Mouse (Mus musculus): Measurements from ENCODE around the gene Nsmce3. TPM values are rescaled to one million over a fixed set of nuclear protein-coding genes. Genes with fewer than 3 reads are reported as not detected.

Gene Nsmce3
- polyA plus RNA-seq, 1 experiment from 2014 or later = 13.5 TPM

- no peak overlapping the region for H3K27ac ChIP-seq (replicated peaks; ENCODE audit: low read depth, low read length)
- ATAC-seq (replicated peaks; ENCODE audit: insufficient number of reproducible peaks, low FRiP score, low TSS enrichment, low read depth) (no peak), DNase-seq (ENCODE audit: low spot score) (peak; percentile 33)
- no peaks in the 10 kb centered on the region for H3K9me3 ChIP-seq (replicated peaks; ENCODE audit: control insufficient read depth, low read length)
- H3K27me3 ChIP-seq (ENCODE audit: control insufficient read depth, insufficient read depth, low read length) = no peaks in the 10 kb centered on the region
- no peaks in the 10 kb centered on the region for H3K4me1 ChIP-seq (ENCODE audit: control insufficient read depth, insufficient read depth, low read length)
- H3K9ac ChIP-seq (replicated peaks; ENCODE audit: low read length) = no peak overlapping the region
- 62% methylated on average over 12 of the region's 12 CpGs for WGBS
- no peak overlapping the region for H3K4me2 ChIP-seq (ENCODE audit: low read depth, low read length)
- no peak overlapping the region for H3K4me3 ChIP-seq (ENCODE audit: low read depth, low read length)
- no peaks in the 10 kb centered on the region for H3K36me3 ChIP-seq (replicated peaks; ENCODE audit: control insufficient read depth, insufficient read depth, low read depth, low read length)
Observed at GRCm38 (mm10) chr7:64856526-64857082, 16.2 kb downstream of the Nsmce3 start.

GRCm38 (mm10) chr7:64855976-64856375 lies 16.8 kb downstream of the Nsmce3 start:
- H3K4me1 ChIP-seq (ENCODE audit: control insufficient read depth, insufficient read depth, low read length) = no peaks in the 10 kb centered on the region
- H3K36me3 ChIP-seq (replicated peaks; ENCODE audit: control insufficient read depth, insufficient read depth, low read depth, low read length) = no peaks in the 10 kb centered on the region
- ATAC-seq (replicated peaks; ENCODE audit: insufficient number of reproducible peaks, low FRiP score, low TSS enrichment, low read depth) (no peak), DNase-seq (ENCODE audit: low spot score) (no peak)
- no peaks in the 10 kb centered on the region for H3K27me3 ChIP-seq (ENCODE audit: control insufficient read depth, insufficient read depth, low read length)
- H3K9me3 ChIP-seq (replicated peaks; ENCODE audit: control insufficient read depth, low read length) = no peaks in the 10 kb centered on the region
- H3K4me3 ChIP-seq (ENCODE audit: low read depth, low read length) = no peak overlapping the region
- WGBS = 55% methylated on average over 15 of the region's 15 CpGs
- no peak overlapping the region for H3K9ac ChIP-seq (replicated peaks; ENCODE audit: low read length)
- H3K4me2 ChIP-seq (ENCODE audit: low read depth, low read length) = no peak overlapping the region
- H3K27ac ChIP-seq (replicated peaks; ENCODE audit: low read depth, low read length) = no peak overlapping the region

GRCm38 (mm10) chr7:64855389-64855927 lies 17.3 kb downstream of the Nsmce3 start:
- no peaks in the 10 kb centered on the region for H3K9me3 ChIP-seq (replicated peaks; ENCODE audit: control insufficient read depth, low read length)
- ATAC-seq (replicated peaks; ENCODE audit: insufficient number of reproducible peaks, low FRiP score, low TSS enrichment, low read depth) (0 out of 2 replicates have a peak, but pooled peaks have one; percentile 34), DNase-seq (ENCODE audit: low spot score) (peak; percentile 60)
- H3K4me3 ChIP-seq (ENCODE audit: low read depth, low read length) = no peak overlapping the region
- no peak overlapping the region for H3K9ac ChIP-seq (replicated peaks; ENCODE audit: low read length)
- H3K27me3 ChIP-seq (ENCODE audit: control insufficient read depth, insufficient read depth, low read length) = no peaks in the 10 kb centered on the region
- no peak overlapping the region for H3K4me2 ChIP-seq (ENCODE audit: low read depth, low read length)
- no peaks in the 10 kb centered on the region for H3K36me3 ChIP-seq (replicated peaks; ENCODE audit: control insufficient read depth, insufficient read depth, low read depth, low read length)
- H3K4me1 ChIP-seq (ENCODE audit: control insufficient read depth, insufficient read depth, low read length) = no peaks in the 10 kb centered on the region
- no peak overlapping the region for H3K27ac ChIP-seq (replicated peaks; ENCODE audit: low read depth, low read length)
- WGBS = 70% methylated on average over 5 of the region's 10 CpGs

- Histone ChIP-seq H3K27me3 (ENCODE audit: control insufficient read depth, insufficient read depth, low read length) (no peaks in the 10 kb centered on the region), H3K9ac (replicated peaks; ENCODE audit: low read length) (no peak overlapping the region), H3K4me1 (ENCODE audit: control insufficient read depth, insufficient read depth, low read length) (no peaks in the 10 kb centered on the region), H3K36me3 (replicated peaks; ENCODE audit: control insufficient read depth, insufficient read depth, low read depth, low read length) (no peaks in the 10 kb centered on the region), H3K4me2 (ENCODE audit: low read depth, low read length) (no peak overlapping the region), H3K27ac (replicated peaks; ENCODE audit: low read depth, low read length) (no peak overlapping the region), H3K4me3 (ENCODE audit: low read depth, low read length) (no peak overlapping the region), H3K9me3 (replicated peaks; ENCODE audit: control insufficient read depth, low read length) (no peaks in the 10 kb centered on the region)
- 54% methylated on average over 3 of the region's 3 CpGs for WGBS
- ATAC-seq (replicated peaks; ENCODE audit: insufficient number of reproducible peaks, low FRiP score, low TSS enrichment, low read depth) = no peak
- DNase-seq (ENCODE audit: low spot score) = peak; percentile 74
Observed at GRCm38 (mm10) chr7:64850791-64851190, 22.0 kb downstream of the Nsmce3 start.

- H3K36me3 ChIP-seq (replicated peaks; ENCODE audit: control insufficient read depth, insufficient read depth, low read depth, low read length) = no peaks in the 10 kb centered on the region
Observed at GRCm38 (mm10) chr7:64847366-64847899, 25.4 kb downstream of the Nsmce3 start.

GRCm38 (mm10) chr7:64846061-64846460 lies 26.7 kb downstream of the Nsmce3 start:
- Histone ChIP-seq H3K4me1 (ENCODE audit: control insufficient read depth, insufficient read depth, low read length) (no peaks in the 10 kb centered on the region), H3K27me3 (ENCODE audit: control insufficient read depth, insufficient read depth, low read length) (no peaks in the 10 kb centered on the region), H3K27ac (replicated peaks; ENCODE audit: low read depth, low read length) (no peak overlapping the region), H3K4me3 (ENCODE audit: low read depth, low read length) (no peak overlapping the region), H3K9ac (replicated peaks; ENCODE audit: low read length) (no peak overlapping the region), H3K9me3 (replicated peaks; ENCODE audit: control insufficient read depth, low read length) (no peaks in the 10 kb centered on the region), H3K36me3 (replicated peaks; ENCODE audit: control insufficient read depth, insufficient read depth, low read depth, low read length) (no peaks in the 10 kb centered on the region), H3K4me2 (ENCODE audit: low read depth, low read length) (no peak overlapping the region)
- DNase-seq (ENCODE audit: low spot score) (no peak), ATAC-seq (replicated peaks; ENCODE audit: insufficient number of reproducible peaks, low FRiP score, low TSS enrichment, low read depth) (no peak)
- 91% methylated on average over 3 of the region's 3 CpGs for WGBS

More at GRCm38 (mm10) chr7:64847366-64847899, 25.4 kb downstream of the Nsmce3 start:
- no peak overlapping the region for H3K4me3 ChIP-seq (ENCODE audit: low read depth, low read length)
- no peak overlapping the region for H3K9ac ChIP-seq (replicated peaks; ENCODE audit: low read length)
- no peaks in the 10 kb centered on the region for H3K9me3 ChIP-seq (replicated peaks; ENCODE audit: control insufficient read depth, low read length)
- no peaks in the 10 kb centered on the region for H3K27me3 ChIP-seq (ENCODE audit: control insufficient read depth, insufficient read depth, low read length)
- H3K4me1 ChIP-seq (ENCODE audit: control insufficient read depth, insufficient read depth, low read length) = no peaks in the 10 kb centered on the region
- H3K27ac ChIP-seq (replicated peaks; ENCODE audit: low read depth, low read length) = no peak overlapping the region
- 87% methylated on average over 5 of the region's 5 CpGs for WGBS
- no peak for DNase-seq (ENCODE audit: low spot score)
- H3K4me2 ChIP-seq (ENCODE audit: low read depth, low read length) = no peak overlapping the region
- ATAC-seq (replicated peaks; ENCODE audit: insufficient number of reproducible peaks, low FRiP score, low TSS enrichment, low read depth) = no peak

GRCm38 (mm10) chr7:64840946-64841659 lies 31.7 kb downstream of the Nsmce3 start:
- 47% methylated on average over 10 of the region's 10 CpGs for WGBS
- peak; percentile 19 for DNase-seq (ENCODE audit: low spot score)
- Histone ChIP-seq H3K36me3 (replicated peaks; ENCODE audit: control insufficient read depth, insufficient read depth, low read depth, low read length) (no peaks in the 10 kb centered on the region), H3K4me1 (ENCODE audit: control insufficient read depth, insufficient read depth, low read length) (no peaks in the 10 kb centered on the region), H3K9me3 (replicated peaks; ENCODE audit: control insufficient read depth, low read length) (no peaks in the 10 kb centered on the region), H3K4me2 (ENCODE audit: low read depth, low read length) (no peak overlapping the region), H3K9ac (replicated peaks; ENCODE audit: low read length) (no peak overlapping the region), H3K4me3 (ENCODE audit: low read depth, low read length) (no peak overlapping the region), H3K27me3 (ENCODE audit: control insufficient read depth, insufficient read depth, low read length) (no peaks in the 10 kb centered on the region), H3K27ac (replicated peaks; ENCODE audit: low read depth, low read length) (no peak overlapping the region)
- no peak for ATAC-seq (replicated peaks; ENCODE audit: insufficient number of reproducible peaks, low FRiP score, low TSS enrichment, low read depth)

GRCm38 (mm10) chr7:64840576-64840895 lies 32.3 kb downstream of the Nsmce3 start:
- no peak overlapping the region for H3K4me3 ChIP-seq (ENCODE audit: low read depth, low read length)
- no peaks in the 10 kb centered on the region for H3K9me3 ChIP-seq (replicated peaks; ENCODE audit: control insufficient read depth, low read length)

More at GRCm38 (mm10) chr7:64840576-64840895, 32.3 kb downstream of the Nsmce3 start:
- no peak for ATAC-seq (replicated peaks; ENCODE audit: insufficient number of reproducible peaks, low FRiP score, low TSS enrichment, low read depth)
- Histone ChIP-seq H3K36me3 (replicated peaks; ENCODE audit: control insufficient read depth, insufficient read depth, low read depth, low read length) (no peaks in the 10 kb centered on the region), H3K27me3 (ENCODE audit: control insufficient read depth, insufficient read depth, low read length) (no peaks in the 10 kb centered on the region), H3K4me1 (ENCODE audit: control insufficient read depth, insufficient read depth, low read length) (no peaks in the 10 kb centered on the region), H3K27ac (replicated peaks; ENCODE audit: low read depth, low read length) (no peak overlapping the region), H3K9ac (replicated peaks; ENCODE audit: low read length) (no peak overlapping the region), H3K4me2 (ENCODE audit: low read depth, low read length) (no peak overlapping the region)
- DNase-seq (ENCODE audit: low spot score) = no peak
- WGBS = 83% methylated on average over 1 of the region's 1 CpGs
